Mouse (Mus musculus): ENCODE results near the gene Golga4. TPM values are rescaled to one million over a fixed set of nuclear protein-coding genes. Genes with fewer than 3 reads are reported as not detected.

The Golga4 gene
- polyA plus RNA-seq, 1 experiment = 18.5 TPM

- Histone ChIP-seq H3K36me3 (ENCODE audit: control insufficient read depth, insufficient read depth) (no peaks in the 10 kb centered on the region), H3K79me2 (ENCODE audit: control insufficient read depth, insufficient read depth) (peaks cover 53% of the 10 kb centered on the region), H3ac (ENCODE audit: control insufficient read depth, insufficient read length) (peak overlapping the region; percentile 89), H3K4me2 (ENCODE audit: low read depth) (peak overlapping the region; percentile 66), H3K27me3 (ENCODE audit: control insufficient read depth, insufficient read depth, insufficient read length) (no peaks in the 10 kb centered on the region), H3K4me3 (peak overlapping the region; percentile 87)
- TF ChIP-seq MAX (IDR thresholded peaks at IDR 0.05; ENCODE audit: low read depth) = no peak
- TF ChIP-seq POLR2AphosphoS2 (IDR thresholded peaks at IDR 0.05; ENCODE audit: insufficient read length, low read depth) = no peak
- no peak for TF ChIP-seq MYOG (IDR thresholded peaks at IDR 0.05; ENCODE audit: control insufficient read depth in 1 of 3, insufficient read depth in 1 of 3, insufficient read length in 2 of 3, low read depth in 2 of 3)
- TF ChIP-seq MYOD1 (IDR thresholded peaks at IDR 0.05; ENCODE audit: control insufficient read depth in 1 of 3, insufficient read length in 2 of 3, low read depth in 2 of 3) = no peak
- TF ChIP-seq REST (IDR thresholded peaks at IDR 0.05; ENCODE audit: insufficient read depth, insufficient read length) = no peak
- TF ChIP-seq E2F4 (IDR thresholded peaks at IDR 0.05; ENCODE audit: insufficient read depth) = no peak
- no peak for TF ChIP-seq POLR2A (IDR thresholded peaks at IDR 0.05; ENCODE audit: insufficient read length, low read depth)
- TF ChIP-seq TCF12 (IDR thresholded peaks at IDR 0.05; ENCODE audit: insufficient read depth, poor library complexity, severe bottlenecking) = no peak
- TF ChIP-seq SRF (IDR thresholded peaks at IDR 0.05; ENCODE audit: control insufficient read depth, insufficient read length, low read depth) = no peak
- TF ChIP-seq TCF3 (IDR thresholded peaks at IDR 0.05; ENCODE audit: insufficient read length, low read depth) = no peak
- TF ChIP-seq USF1 (IDR thresholded peaks at IDR 0.05; ENCODE audit: low read depth) = no peak
- no peak for TF ChIP-seq CEBPB (IDR thresholded peaks at IDR 0.05; ENCODE audit: insufficient read depth, poor library complexity, severe bottlenecking)
These were observed 551 bp downstream of the Golga4 start for GRCm38 (mm10) chr9:118506404-118507231.

GRCm38 (mm10) chr9:118507552-118507951, 1.5 kb downstream of the Golga4 start:
- TF ChIP-seq MYOG (IDR thresholded peaks at IDR 0.05; ENCODE audit: control insufficient read depth in 1 of 3, insufficient read depth in 1 of 3, insufficient read length in 2 of 3, low read depth in 2 of 3) (no peak), POLR2AphosphoS2 (IDR thresholded peaks at IDR 0.05; ENCODE audit: insufficient read length, low read depth) (no peak), MYOD1 (IDR thresholded peaks at IDR 0.05; ENCODE audit: control insufficient read depth in 1 of 3, insufficient read length in 2 of 3, low read depth in 2 of 3) (no peak), USF1 (IDR thresholded peaks at IDR 0.05; ENCODE audit: low read depth) (no peak), TCF3 (IDR thresholded peaks at IDR 0.05; ENCODE audit: insufficient read length, low read depth) (no peak), SRF (IDR thresholded peaks at IDR 0.05; ENCODE audit: control insufficient read depth, insufficient read length, low read depth) (no peak), E2F4 (IDR thresholded peaks at IDR 0.05; ENCODE audit: insufficient read depth) (no peak), TCF12 (IDR thresholded peaks at IDR 0.05; ENCODE audit: insufficient read depth, poor library complexity, severe bottlenecking) (no peak), REST (IDR thresholded peaks at IDR 0.05; ENCODE audit: insufficient read depth, insufficient read length) (no peak)
- Histone ChIP-seq H3K4me2 (ENCODE audit: low read depth) (peak overlapping the region; percentile 66), H3K36me3 (ENCODE audit: control insufficient read depth, insufficient read depth) (no peaks in the 10 kb centered on the region), H3K4me3 (peak overlapping the region; percentile 87), H3ac (ENCODE audit: control insufficient read depth, insufficient read length) (peak overlapping the region; percentile 89), H3K79me2 (ENCODE audit: control insufficient read depth, insufficient read depth) (peaks cover 61% of the 10 kb centered on the region), H3K27me3 (ENCODE audit: control insufficient read depth, insufficient read depth, insufficient read length) (no peaks in the 10 kb centered on the region)

- H3K4me2 ChIP-seq (ENCODE audit: low read depth) = no peak overlapping the region
- no peak for TF ChIP-seq MYOG (IDR thresholded peaks at IDR 0.05; ENCODE audit: control insufficient read depth in 1 of 3, insufficient read depth in 1 of 3, insufficient read length in 2 of 3, low read depth in 2 of 3)
- TF ChIP-seq CEBPB (IDR thresholded peaks at IDR 0.05; ENCODE audit: insufficient read depth, poor library complexity, severe bottlenecking) = no peak
- no peak for TF ChIP-seq USF1 (IDR thresholded peaks at IDR 0.05; ENCODE audit: low read depth)
- TF ChIP-seq POLR2AphosphoS2 (IDR thresholded peaks at IDR 0.05; ENCODE audit: insufficient read length, low read depth) = no peak
- no peak for TF ChIP-seq POLR2A (IDR thresholded peaks at IDR 0.05; ENCODE audit: insufficient read length, low read depth)
- peaks cover 68% of the 10 kb centered on the region for H3K79me2 ChIP-seq (ENCODE audit: control insufficient read depth, insufficient read depth)
- H3ac ChIP-seq (ENCODE audit: control insufficient read depth, insufficient read length) = no peak overlapping the region
- no peaks in the 10 kb centered on the region for H3K36me3 ChIP-seq (ENCODE audit: control insufficient read depth, insufficient read depth)
- no peaks in the 10 kb centered on the region for H3K27me3 ChIP-seq (ENCODE audit: control insufficient read depth, insufficient read depth, insufficient read length)
- H3K4me3 ChIP-seq = no peak overlapping the region
These were observed 2.5 kb downstream of the Golga4 start for GRCm38 (mm10) chr9:118508601-118509000.

GRCm38 (mm10) chr9:118510941-118511690, 5.0 kb downstream of the Golga4 start:
- Histone ChIP-seq H3ac (ENCODE audit: control insufficient read depth, insufficient read length) (no peak overlapping the region), H3K79me2 (ENCODE audit: control insufficient read depth, insufficient read depth) (peaks cover 72% of the 10 kb centered on the region), H3K36me3 (ENCODE audit: control insufficient read depth, insufficient read depth) (peaks cover 10% of the 10 kb centered on the region), H3K4me2 (ENCODE audit: low read depth) (peak overlapping the region; percentile 15), H3K27me3 (ENCODE audit: control insufficient read depth, insufficient read depth, insufficient read length) (no peaks in the 10 kb centered on the region), H3K4me3 (no peak overlapping the region)
- no peak for TF ChIP-seq SRF (IDR thresholded peaks at IDR 0.05; ENCODE audit: control insufficient read depth, insufficient read length, low read depth)
- TF ChIP-seq CEBPB (IDR thresholded peaks at IDR 0.05; ENCODE audit: insufficient read depth, poor library complexity, severe bottlenecking) = no peak
- no peak for TF ChIP-seq REST (IDR thresholded peaks at IDR 0.05; ENCODE audit: insufficient read depth, insufficient read length)
- no peak for TF ChIP-seq MAX (IDR thresholded peaks at IDR 0.05; ENCODE audit: low read depth)
- TF ChIP-seq POLR2AphosphoS2 (IDR thresholded peaks at IDR 0.05; ENCODE audit: insufficient read length, low read depth) = no peak
- TF ChIP-seq USF1 (IDR thresholded peaks at IDR 0.05; ENCODE audit: low read depth) = peak; percentile 22
- TF ChIP-seq E2F4 (IDR thresholded peaks at IDR 0.05; ENCODE audit: insufficient read depth) = no peak
- TF ChIP-seq TCF12 (IDR thresholded peaks at IDR 0.05; ENCODE audit: insufficient read depth, poor library complexity, severe bottlenecking) = no peak
- peak in 1 of 3 experiments; percentile 34 for TF ChIP-seq MYOD1 (IDR thresholded peaks at IDR 0.05; ENCODE audit: control insufficient read depth in 1 of 3, insufficient read length in 2 of 3, low read depth in 2 of 3)
- no peak for TF ChIP-seq POLR2A (IDR thresholded peaks at IDR 0.05; ENCODE audit: insufficient read length, low read depth)
- peak in 1 of 3 experiments; percentile 70 for TF ChIP-seq MYOG (IDR thresholded peaks at IDR 0.05; ENCODE audit: control insufficient read depth in 1 of 3, insufficient read depth in 1 of 3, insufficient read length in 2 of 3, low read depth in 2 of 3)
- TF ChIP-seq TCF3 (IDR thresholded peaks at IDR 0.05; ENCODE audit: insufficient read length, low read depth) = no peak
